Mouse (Mus musculus): ENCODE measurements around the gene Trim12a. TPM values are rescaled to one million over a fixed set of nuclear protein-coding genes. Genes with fewer than 3 reads are reported as not detected.
"Not testable (repeated sequence)": the region's sequence is repeated elsewhere in the genome, so short reads cannot be mapped to it uniquely, and the experiment has no call there.

Trim12a gene
- polyA plus RNA-seq, 1 experiment = not detected

- Histone ChIP-seq H3ac (ENCODE audit: control insufficient read depth, insufficient read length, low read depth) (no peak overlapping the region), H3K27me3 (ENCODE audit: control insufficient read depth, insufficient read depth, insufficient read length) (no peaks in the 10 kb centered on the region), H3K79me3 (ENCODE audit: low read depth) (no peaks in the 10 kb centered on the region), H3K4me3 (ENCODE audit: insufficient read depth, poor library complexity, severe bottlenecking) (no peak overlapping the region), H3K36me3 (ENCODE audit: control insufficient read depth, insufficient read depth) (no peaks in the 10 kb centered on the region), H3K79me2 (ENCODE audit: control insufficient read depth, insufficient read depth) (no peaks in the 10 kb centered on the region)
- no peak for TF ChIP-seq MYOD1 (IDR thresholded peaks at IDR 0.05; ENCODE audit: control insufficient read depth, insufficient read length, low read depth)
- TF ChIP-seq CEBPB (IDR thresholded peaks at IDR 0.05; ENCODE audit: low read depth) = no peak
- TF ChIP-seq FOSL1 (IDR thresholded peaks at IDR 0.05; ENCODE audit: insufficient read depth, low read length, poor library complexity, severe bottlenecking) = no peak
- no peak for TF ChIP-seq USF1 (IDR thresholded peaks at IDR 0.05; ENCODE audit: low read depth)
- TF ChIP-seq MYOG (IDR thresholded peaks at IDR 0.05; ENCODE audit: control insufficient read depth, extremely low read depth, insufficient read length) = no peak
- TF ChIP-seq MAX (IDR thresholded peaks at IDR 0.05) = no peak
- TF ChIP-seq CTCF (IDR thresholded peaks at IDR 0.05; ENCODE audit: control insufficient read depth, insufficient read depth, insufficient read length) = no peak
Measured at GRCm38 (mm10) chr7:104322028-104322427, 6.8 kb upstream of the Trim12a start.

- Histone ChIP-seq H3K79me2 (ENCODE audit: control insufficient read depth, insufficient read depth) (no peaks in the 10 kb centered on the region), H3K4me3 (ENCODE audit: insufficient read depth, poor library complexity, severe bottlenecking) (no peak overlapping the region), H3ac (ENCODE audit: control insufficient read depth, insufficient read length, low read depth) (no peak overlapping the region), H3K36me3 (ENCODE audit: control insufficient read depth, insufficient read depth) (no peaks in the 10 kb centered on the region), H3K79me3 (ENCODE audit: low read depth) (no peaks in the 10 kb centered on the region), H3K27me3 (ENCODE audit: control insufficient read depth, insufficient read depth, insufficient read length) (no peaks in the 10 kb centered on the region)
- TF ChIP-seq MAX (IDR thresholded peaks at IDR 0.05) (no peak), MYOG (IDR thresholded peaks at IDR 0.05; ENCODE audit: control insufficient read depth, extremely low read depth, insufficient read length) (no peak), MYOD1 (IDR thresholded peaks at IDR 0.05; ENCODE audit: control insufficient read depth, insufficient read length, low read depth) (no peak), CEBPB (IDR thresholded peaks at IDR 0.05; ENCODE audit: low read depth) (no peak), USF1 (IDR thresholded peaks at IDR 0.05; ENCODE audit: low read depth) (no peak), CTCF (IDR thresholded peaks at IDR 0.05; ENCODE audit: control insufficient read depth, insufficient read depth, insufficient read length) (no peak), FOSL1 (IDR thresholded peaks at IDR 0.05; ENCODE audit: insufficient read depth, low read length, poor library complexity, severe bottlenecking) (no peak)
Measured at GRCm38 (mm10) chr7:104314796-104315353, 391 bp downstream of the Trim12a start.

GRCm38 (mm10) chr7:104291638-104292400 is 23.4 kb downstream of the Trim12a start:
- H3K27me3 ChIP-seq (ENCODE audit: control insufficient read depth, insufficient read depth, insufficient read length) = no peaks in the 10 kb centered on the region
- TF ChIP-seq CEBPB (IDR thresholded peaks at IDR 0.05; ENCODE audit: low read depth) (no peak), USF1 (IDR thresholded peaks at IDR 0.05; ENCODE audit: low read depth) (no peak), MYOD1 (IDR thresholded peaks at IDR 0.05; ENCODE audit: control insufficient read depth, insufficient read length, low read depth) (no peak)
- H3ac ChIP-seq (ENCODE audit: control insufficient read depth, insufficient read length, low read depth) = no peak overlapping the region
- no peak overlapping the region for H3K4me3 ChIP-seq (ENCODE audit: insufficient read depth, poor library complexity, severe bottlenecking)
- H3K36me3 ChIP-seq (ENCODE audit: control insufficient read depth, insufficient read depth) = no peaks in the 10 kb centered on the region
- no peaks in the 10 kb centered on the region for H3K79me3 ChIP-seq (ENCODE audit: low read depth)
- H3K79me2 ChIP-seq (ENCODE audit: control insufficient read depth, insufficient read depth) = no peaks in the 10 kb centered on the region

GRCm38 (mm10) chr7:104290641-104291040 is 24.6 kb downstream of the Trim12a start:
- Histone ChIP-seq H3ac (ENCODE audit: control insufficient read depth, insufficient read length, low read depth) (no peak overlapping the region), H3K36me3 (ENCODE audit: control insufficient read depth, insufficient read depth) (no peaks in the 10 kb centered on the region), H3K79me2 (ENCODE audit: control insufficient read depth, insufficient read depth) (no peaks in the 10 kb centered on the region), H3K4me3 (ENCODE audit: insufficient read depth, poor library complexity, severe bottlenecking) (no peak overlapping the region), H3K79me3 (ENCODE audit: low read depth) (no peaks in the 10 kb centered on the region), H3K27me3 (ENCODE audit: control insufficient read depth, insufficient read depth, insufficient read length) (no peaks in the 10 kb centered on the region)
- no peak for TF ChIP-seq FOSL1 (IDR thresholded peaks at IDR 0.05; ENCODE audit: insufficient read depth, low read length, poor library complexity, severe bottlenecking)

GRCm38 (mm10) chr7:104287576-104288443 is 27.5 kb downstream of the Trim12a start, which contains the start of gene Trim5:
TSS of gene Trim5 (minus strand) at chr7:104288094.
- H3K27me3 ChIP-seq (ENCODE audit: control insufficient read depth, insufficient read depth, insufficient read length); H3K79me2 ChIP-seq (ENCODE audit: control insufficient read depth, insufficient read depth); H3K4me3 ChIP-seq (ENCODE audit: insufficient read depth, poor library complexity, severe bottlenecking); H3ac ChIP-seq (ENCODE audit: control insufficient read depth, insufficient read length, low read depth); H3K36me3 ChIP-seq (ENCODE audit: control insufficient read depth, insufficient read depth); H3K79me3 ChIP-seq (ENCODE audit: low read depth): not testable (repeated sequence)

GRCm38 (mm10) chr7:104279361-104279760 is 35.9 kb downstream of the Trim12a start:
- not testable (repeated sequence) for H3K79me3 ChIP-seq (ENCODE audit: low read depth); H3K79me2 ChIP-seq (ENCODE audit: control insufficient read depth, insufficient read depth); H3K4me3 ChIP-seq (ENCODE audit: insufficient read depth, poor library complexity, severe bottlenecking); H3K27me3 ChIP-seq (ENCODE audit: control insufficient read depth, insufficient read depth, insufficient read length); H3ac ChIP-seq (ENCODE audit: control insufficient read depth, insufficient read length, low read depth); H3K36me3 ChIP-seq (ENCODE audit: control insufficient read depth, insufficient read depth)

- H3K36me3 ChIP-seq (ENCODE audit: control insufficient read depth, insufficient read depth); H3ac ChIP-seq (ENCODE audit: control insufficient read depth, insufficient read length, low read depth); H3K27me3 ChIP-seq (ENCODE audit: control insufficient read depth, insufficient read depth, insufficient read length); H3K79me2 ChIP-seq (ENCODE audit: control insufficient read depth, insufficient read depth); H3K79me3 ChIP-seq (ENCODE audit: low read depth); H3K4me3 ChIP-seq (ENCODE audit: insufficient read depth, poor library complexity, severe bottlenecking): not testable (repeated sequence)
Measured at GRCm38 (mm10) chr7:104265335-104265734, 49.9 kb downstream of the Trim12a start.

DNA sequence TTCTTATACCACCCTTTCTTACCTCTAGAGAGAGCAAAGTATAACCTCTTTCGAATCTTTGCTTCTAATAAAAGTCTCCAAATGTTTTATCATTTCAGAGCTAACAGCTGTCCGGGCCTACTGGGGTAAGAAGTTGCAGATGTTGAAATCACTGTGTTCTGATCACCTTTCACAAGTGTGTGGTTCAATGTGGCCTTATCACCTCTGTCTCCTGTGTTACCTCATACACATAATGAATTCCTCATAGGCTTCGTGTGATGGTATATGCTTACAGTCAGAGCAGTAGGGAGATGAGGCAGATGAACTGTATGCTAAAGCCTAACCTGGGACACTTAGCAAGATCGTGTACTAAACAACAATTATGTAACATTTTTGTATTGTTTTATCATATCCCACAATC is 54.9 kb downstream of the Trim12a start:
- H3K79me2 ChIP-seq (ENCODE audit: control insufficient read depth, insufficient read depth); H3K36me3 ChIP-seq (ENCODE audit: control insufficient read depth, insufficient read depth); H3ac ChIP-seq (ENCODE audit: control insufficient read depth, insufficient read length, low read depth); H3K79me3 ChIP-seq (ENCODE audit: low read depth); H3K4me3 ChIP-seq (ENCODE audit: insufficient read depth, poor library complexity, severe bottlenecking); H3K27me3 ChIP-seq (ENCODE audit: control insufficient read depth, insufficient read depth, insufficient read length): not testable (repeated sequence)
